In genomic region chr17:30333136-30333535, GRCm38 (mm10) we compare ENCODE assay signal across 26 mouse cellular contexts.
DNase-seq lines count a peak whose midpoint lies in the region; ATAC-seq and TF ChIP-seq lines count a peak whose summit lies in the region.
"Had no signal": no experiment of that assay in that cellular context is flagged by ENCODE, and none has a peak within 500 bp of the region (broad histone marks: within the 10 kb centered on the region; RNA-seq: fewer than 3 reads in every experiment).

No protein-coding gene starts in this region.

- 0 out of 2 replicates have a peak overlapping the region, but pooled peaks have one; percentile 21 for H3K27ac ChIP-seq in left cerebral cortex, adult 2 months
- H3K27ac ChIP-seq: embryonic facial prominence, embryonic 13.5 days; embryonic facial prominence, embryonic 15.5 days; forebrain, embryonic 10.5 days; forebrain, embryonic 12.5 days had no signal

- ATAC-seq in frontal cortex, adult (ENCODE audit: low TSS enrichment), result peak; percentile 79
- ATAC-seq: activated CD4-positive, CD25-positive, alpha-beta regulatory T cell, adult 4 months; CD4-positive, CD25-positive, alpha-beta regulatory T cell, adult 4 months; forebrain, embryonic 14.5 days; forebrain, embryonic 16.5 days; Patski had no signal

- H3K4me3 ChIP-seq in left cerebral cortex, adult 2 months, result no peak overlapping the region
- H3K4me3 ChIP-seq: embryonic facial prominence, embryonic 13.5 days; embryonic facial prominence, embryonic 15.5 days; erythroblast, embryonic 14.5 days; forebrain, embryonic 10.5 days; forebrain, embryonic 12.5 days had no signal

- DNase-seq in frontal cortex, postnatal 10 days (ENCODE audit: low spot score in 2 of 2), result no peak
- no peak for DNase-seq in left cerebral cortex, adult 2 months (ENCODE audit: extremely low spot score in 1 of 2, low spot score in 2 of 2)
- no peak for DNase-seq in left cerebral cortex, adult 8-10 months (ENCODE audit: low spot score in 2 of 2)
- DNase-seq in brain, adult 2 months (ENCODE audit: low read depth, low spot score), result peak; percentile 40
- DNase-seq: adrenal gland, adult 8-10 months; adrenal gland, postnatal 14 days; adrenal gland, postnatal 36 days; B cell, adult 2 months; cerebellum, adult 11 months; cerebellum, adult 18-20 months; cerebellum, adult 8-10 months; cerebellum, adult 9-11 months; cerebellum, postnatal 14 days; cerebellum, postnatal 36 days; embryo, embryonic 11 days had no signal

- TF ChIP-seq CTCF in left cerebral cortex, adult 2 months (IDR thresholded peaks at IDR 0.05), result no peak

- intact Hi-C loops in left cerebral cortex, adult 2 months (cut with DNase I), result no loop called here
